13 mouse cellular contexts compared by ENCODE assay signal in the genomic region with DNA sequence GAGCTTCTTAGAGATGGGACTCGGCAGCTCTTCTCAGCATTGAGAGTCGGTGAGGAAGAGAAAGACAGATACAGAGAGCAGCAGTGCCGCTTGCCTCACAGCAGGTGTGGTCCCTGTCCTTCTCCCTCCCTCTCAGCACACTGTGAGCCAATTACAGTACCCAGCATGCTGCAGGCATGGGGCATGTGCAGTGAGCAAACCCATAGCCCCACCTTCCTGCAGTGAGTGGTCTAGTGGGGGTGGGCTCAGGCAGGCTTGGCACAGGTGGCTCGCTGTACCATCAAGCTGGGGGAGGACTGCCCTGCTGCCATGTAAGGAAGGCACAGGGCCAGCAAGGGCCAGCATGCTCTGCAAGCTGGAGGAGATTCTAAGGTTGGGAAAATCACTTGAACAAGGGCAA. TPM values are rescaled to one million over a fixed set of nuclear protein-coding genes. Genes with fewer than 3 reads are reported as not detected.
DNase-seq lines count a peak whose midpoint lies in the region; ATAC-seq lines count a peak whose summit lies in the region.
"Had no signal": no experiment of that assay in that cellular context is flagged by ENCODE, and none has a peak within 500 bp of the region (broad histone marks: within the 10 kb centered on the region; RNA-seq: fewer than 3 reads in every experiment).

No protein-coding gene starts in this region.

- no peak overlapping the region for H3K4me2 ChIP-seq in forebrain, embryonic 15.5 days (replicated peaks)
- H3K4me2 ChIP-seq in midbrain, embryonic 12.5 days (replicated peaks): no peak overlapping the region
- H3K4me2 ChIP-seq: embryonic facial prominence, embryonic 12.5 days; limb, embryonic 15.5 days had no signal

- WGBS in forebrain, embryonic 15.5 days: 29% methylated on average over 4 of the region's 4 CpGs
- WGBS in midbrain, embryonic 12.5 days: 34% methylated on average over 4 of the region's 4 CpGs

- no peaks in the 10 kb centered on the region for H3K27me3 ChIP-seq in forebrain, embryonic 15.5 days
- no peaks in the 10 kb centered on the region for H3K27me3 ChIP-seq in midbrain, embryonic 12.5 days
- H3K27me3 ChIP-seq: embryonic facial prominence, embryonic 12.5 days; limb, embryonic 15.5 days had no signal

- no peaks in the 10 kb centered on the region for H3K36me3 ChIP-seq in forebrain, embryonic 15.5 days
- H3K36me3 ChIP-seq in midbrain, embryonic 12.5 days: no peaks in the 10 kb centered on the region
- H3K36me3 ChIP-seq: embryonic facial prominence, embryonic 12.5 days; limb, embryonic 15.5 days had no signal

- H3K9me3 ChIP-seq in forebrain, embryonic 15.5 days: no peaks in the 10 kb centered on the region
- H3K9me3 ChIP-seq in midbrain, embryonic 12.5 days: no peaks in the 10 kb centered on the region
- H3K9me3 ChIP-seq: embryonic facial prominence, embryonic 12.5 days; limb, embryonic 15.5 days had no signal

- no peak overlapping the region for H3K9ac ChIP-seq in forebrain, embryonic 15.5 days (replicated peaks)
- H3K9ac ChIP-seq in midbrain, embryonic 12.5 days (replicated peaks): no peak overlapping the region
- H3K9ac ChIP-seq: embryonic facial prominence, embryonic 12.5 days; limb, embryonic 15.5 days had no signal

- DNase-seq in right cerebral cortex, adult 18-20 months: peak; percentile 42
- DNase-seq in right cerebral cortex, postnatal 4 days: no peak
- peak; percentile 44 for DNase-seq in telencephalon, adult 2 months (ENCODE audit: low read depth, low spot score)
- DNase-seq in thymus, postnatal 25 days: no peak
- DNase-seq in gastrocnemius, postnatal 14 days: no peak
- no peak for DNase-seq in spleen, postnatal 10 days (ENCODE audit: low spot score in 2 of 2)
- DNase-seq: heart, adult 2 months; kidney, adult 18-20 months had no signal

- H3K27ac ChIP-seq in forebrain, embryonic 15.5 days (replicated peaks): peak overlapping the region; percentile 76
- peak overlapping the region; percentile 27 for H3K27ac ChIP-seq in midbrain, embryonic 12.5 days (replicated peaks)
- H3K27ac ChIP-seq: embryonic facial prominence, embryonic 12.5 days; heart, adult 2 months; limb, embryonic 15.5 days had no signal

- no peak overlapping the region for H3K4me3 ChIP-seq in forebrain, embryonic 15.5 days
- H3K4me3 ChIP-seq in midbrain, embryonic 12.5 days: no peak overlapping the region
- H3K4me3 ChIP-seq: embryonic facial prominence, embryonic 12.5 days; heart, adult 2 months; limb, embryonic 15.5 days had no signal

- intact Hi-C loops in gastrocnemius, postnatal 14 days (cut with DNase I; ENCODE audit: low total_unique reads): no loop called here

- peaks cover 14% of the 10 kb centered on the region for H3K4me1 ChIP-seq in forebrain, embryonic 15.5 days
- peaks cover 8% of the 10 kb centered on the region; the same call in 1 of the 2 replicates for H3K4me1 ChIP-seq in midbrain, embryonic 12.5 days

- ATAC-seq in forebrain, embryonic 15.5 days (replicated peaks): peak; percentile 76
- peak; percentile 79 for ATAC-seq in midbrain, embryonic 12.5 days (ENCODE audit: low FRiP score, low read depth)

RNA-seq across cellular contexts. Expression of a gene that starts 35.8 kb away (rescaled TPM):
- polyA plus RNA-seq in forebrain, embryonic 15.5 days (2015; fragmentation: Nextera tagmentation; extraction: Ambion mirVana): 53.9 and 57.5 TPM in 2 replicates
- 19.1 and 20.0 TPM in 2 replicates for polyA plus RNA-seq in midbrain, embryonic 12.5 days (2016; fragmentation: Nextera tagmentation; extraction: Ambion mirVana)
- under 1 TPM in 1 of 2 experiments, not detected in 1; 0.10 TPM for total RNA-seq in gastrocnemius, postnatal 14 days (2021)
- total RNA-seq: MEL had no signal

Comparison
In these comparisons a context has a peak if more than half of its experiments do, and no peak if none do; other contexts are left out.
1. DNase-seq: peak in right cerebral cortex, adult 18-20 months (single experiment) and telencephalon, adult 2 months (single experiment); none in right cerebral cortex, postnatal 4 days (single experiment), thymus, postnatal 25 days (single experiment), gastrocnemius, postnatal 14 days (single experiment) and spleen, postnatal 10 days (0 of 2).